10 mouse cellular contexts compared by ENCODE assay signal in genomic region chr19:61199836-61200235, GRCm38 (mm10). TPM values are rescaled to one million over a fixed set of nuclear protein-coding genes. Genes with fewer than 3 reads are reported as not detected.
DNase-seq lines count a peak whose midpoint lies in the region; ATAC-seq and TF ChIP-seq lines count a peak whose summit lies in the region.
"Had no signal": no experiment of that assay in that cellular context is flagged by ENCODE, and none has a peak within 500 bp of the region (broad histone marks: within the 10 kb centered on the region; RNA-seq: fewer than 3 reads in every experiment).

No protein-coding gene starts in this region.

- TF ChIP-seq CTCF in MEL (IDR thresholded peaks at IDR 0.05 in 2 of 3, conservative IDR thresholded peaks at IDR 0.05 in 1 of 3; ENCODE audit: control insufficient read depth in 1 of 3, insufficient read depth in 1 of 3, low read depth in 2 of 3, low read length in 3 of 3, poor library complexity in 1 of 3, severe bottlenecking in 1 of 3): no peak

- H3K4me1 ChIP-seq in MEL (ENCODE audit: control insufficient read depth in 1 of 2, insufficient read depth in 2 of 2, low read length in 2 of 2): peaks cover 0 to 8% of the 10 kb centered on the region in 2 experiments; a peak in 2 of 4 replicates
- no peaks in the 10 kb centered on the region for H3K4me1 ChIP-seq in hindbrain, embryonic 13.5 days (replicated peaks)

- WGBS in hindbrain, embryonic 13.5 days: 23% methylated on average over 10 of the region's 10 CpGs

- no peak overlapping the region for H3K9ac ChIP-seq in MEL (ENCODE audit: control insufficient read depth, low read depth, low read length, poor library complexity, severe bottlenecking)
- no peak overlapping the region for H3K9ac ChIP-seq in hindbrain, embryonic 13.5 days

- no peak overlapping the region for H3K4me3 ChIP-seq in MEL (ENCODE audit: control insufficient read depth in 1 of 2, insufficient read depth in 1 of 2, low read depth in 2 of 2, low read length in 2 of 2)
- H3K4me3 ChIP-seq in hindbrain, embryonic 13.5 days: no peak overlapping the region

- no peak overlapping the region for H3K4me2 ChIP-seq in hindbrain, embryonic 13.5 days

- H3K27ac ChIP-seq in MEL (ENCODE audit: control insufficient read depth, low read depth, low read length): no peak overlapping the region
- H3K27ac ChIP-seq in hindbrain, embryonic 13.5 days: no peak overlapping the region

- H3K36me3 ChIP-seq in MEL (ENCODE audit: control insufficient read depth in 1 of 2, insufficient read depth in 2 of 2, low read length in 2 of 2): no peaks in the 10 kb centered on the region
- H3K36me3 ChIP-seq in hindbrain, embryonic 13.5 days: no peaks in the 10 kb centered on the region
- H3K36me3 ChIP-seq: G1E had no signal

- peak; percentile 9 for DNase-seq in cerebellum, adult 8-10 months
- DNase-seq in cerebellum, adult 9-10 months: no peak
- peak; percentile 7 to 24 for DNase-seq in left cerebral cortex, adult 18-20 months (ENCODE audit: low spot score in 2 of 2)
- DNase-seq in left cerebral cortex, postnatal 4 days: no peak
- peak; percentile 71 for DNase-seq in MEL (ENCODE audit: low read depth, low spot score)
- DNase-seq in heart, postnatal 10 days: peak; percentile 56 to 60
- DNase-seq in lung, postnatal 36 days: peak; percentile 15

- no peaks in the 10 kb centered on the region for H3K9me3 ChIP-seq in MEL (replicated peaks; ENCODE audit: insufficient read depth, low read length)
- H3K9me3 ChIP-seq in hindbrain, embryonic 13.5 days: no peaks in the 10 kb centered on the region
- H3K9me3 ChIP-seq: G1E had no signal

- H3K27me3 ChIP-seq in MEL (ENCODE audit: control insufficient read depth in 1 of 2, insufficient read depth in 2 of 2, low read length in 2 of 2): no peaks in the 10 kb centered on the region
- H3K27me3 ChIP-seq in hindbrain, embryonic 13.5 days: no peaks in the 10 kb centered on the region

- TF ChIP-seq RAD21 in MEL (IDR thresholded peaks at IDR 0.05; ENCODE audit: low read depth, low read length): no peak

- H3K79me2 ChIP-seq in MEL (ENCODE audit: control insufficient read depth, insufficient read depth, low read length, poor library complexity): no peaks in the 10 kb centered on the region

- TF ChIP-seq POLR2A in MEL (IDR thresholded peaks at IDR 0.05; ENCODE audit: control insufficient read depth in 1 of 2, insufficient read depth in 1 of 2, low read depth in 1 of 2, low read length in 2 of 2, poor library complexity in 1 of 2): no peak

- TF ChIP-seq EP300 in MEL (IDR thresholded peaks at IDR 0.05; ENCODE audit: low read depth in 1 of 2, low read length in 2 of 2): no peak

- intact Hi-C loops in left cerebral cortex, postnatal 4 days (cut with DNase I): loop anchor here (2.0 kb wide), 1 partner anchor 67 kb away; no protein-coding TSS in a partner anchor
- intact Hi-C loops in heart, postnatal 10 days (cut with DNase I): loop anchor here (1.0 to 2.0 kb wide), 2 partner anchors 25 to 66 kb away; no protein-coding TSS in a partner anchor

- ATAC-seq in hindbrain, embryonic 13.5 days (ENCODE audit: low FRiP score): no peak

TF ChIP-seq in MEL, 35 proteins besides CTCF, POLR2A, EP300 and RAD21:
- no peak for TF ChIP-seq MAFK (IDR thresholded peaks at IDR 0.05; ENCODE audit: borderline replicate concordance, low read depth, low read length)
- TF ChIP-seq RCOR1 (IDR thresholded peaks at IDR 0.05; ENCODE audit: low read depth, low read length): no peak
- TF ChIP-seq TAL1 (IDR thresholded peaks at IDR 0.05; ENCODE audit: low read length): no peak
- no peak for TF ChIP-seq POLR2AphosphoS2 (IDR thresholded peaks at IDR 0.05; ENCODE audit: low read length)
- TF ChIP-seq CHD2 (IDR thresholded peaks at IDR 0.05; ENCODE audit: low read length): no peak
- TF ChIP-seq MAX (IDR thresholded peaks at IDR 0.05; ENCODE audit: low read length): no peak
- no peak; the same call in 1 of the 2 replicates for TF ChIP-seq BHLHE40 (IDR thresholded peaks at IDR 0.05; ENCODE audit: borderline replicate concordance, low read depth, low read length)
- TF ChIP-seq MEF2A (IDR thresholded peaks at IDR 0.05; ENCODE audit: extremely low read depth, insufficient replicate concordance, low read depth, low read length, poor library complexity, severe bottlenecking): no peak
- TF ChIP-seq ZKSCAN1 (IDR thresholded peaks at IDR 0.05; ENCODE audit: low read depth, low read length): no peak
- no peak for TF ChIP-seq HCFC1 (IDR thresholded peaks at IDR 0.05; ENCODE audit: low read depth, low read length)
- no peak for TF ChIP-seq GABPA (IDR thresholded peaks at IDR 0.05; ENCODE audit: low read depth, low read length)
- TF ChIP-seq SMC3 (IDR thresholded peaks at IDR 0.05; ENCODE audit: low read depth, low read length): no peak
- no peak for TF ChIP-seq GATA1 (IDR thresholded peaks at IDR 0.05; ENCODE audit: low read depth, low read length)
- no peak for TF ChIP-seq ZNF384 (IDR thresholded peaks at IDR 0.05; ENCODE audit: low read depth, low read length)
- no peak for TF ChIP-seq USF1 (IDR thresholded peaks at IDR 0.05; ENCODE audit: low read depth, low read length)

RNA-seq across cellular contexts. Expression of gene Gm6020, which starts 16.1 kb away (rescaled TPM):
- not detected for total RNA-seq in left cerebral cortex, adult 18-20 months (2021)
- not detected for total RNA-seq in left cerebral cortex, postnatal 4 days (2021)
- total RNA-seq in MEL (2012; rRNA removed): not detected in 2 replicates
- polyA plus RNA-seq in MEL (2012; ENCODE audit: insufficient read depth in 1 of 2, insufficient read length in 2 of 2, low read depth in 1 of 2, low replicate concordance in 2 of 2, missing spikeins in 1 of 2): not detected
- total RNA-seq in heart, postnatal 10 days (2021): not detected
- polyA plus RNA-seq in hindbrain, embryonic 13.5 days (2015; fragmentation: Nextera tagmentation; extraction: Ambion mirVana): not detected in 2 replicates
- total RNA-seq: G1E had no signal
- polyA plus RNA-seq: G1E; liver, embryonic 16.5 days had no signal

RNA-seq across cellular contexts. Expression of gene Gm7102, which starts 23.7 kb away (rescaled TPM):
- not detected for total RNA-seq in left cerebral cortex, adult 18-20 months (2021)
- total RNA-seq in left cerebral cortex, postnatal 4 days (2021): under 1 TPM; 0.36 to 0.64 TPM
- not detected in 2 replicates for total RNA-seq in MEL (2012; rRNA removed)
- 1 to 10 TPM in 1 of 2 experiments, not detected in 1; 1.9 TPM for polyA plus RNA-seq in MEL (2012; ENCODE audit: insufficient read depth in 1 of 2, insufficient read length in 2 of 2, low read depth in 1 of 2, low replicate concordance in 2 of 2, missing spikeins in 1 of 2)
- total RNA-seq in heart, postnatal 10 days (2021): under 1 TPM; 0.22 to 0.26 TPM
- 0.12 TPM in 1 of 2 replicates, not detected in the other for polyA plus RNA-seq in hindbrain, embryonic 13.5 days (2015; fragmentation: Nextera tagmentation; extraction: Ambion mirVana)

RNA-seq across cellular contexts. Expression of gene Csf2ra, which starts 28.4 kb away (rescaled TPM):
- total RNA-seq in left cerebral cortex, adult 18-20 months (2021): 10 to 100 TPM; 30.1 to 34.8 TPM
- total RNA-seq in left cerebral cortex, postnatal 4 days (2021): 10 to 100 TPM; 55.5 to 58.7 TPM
- not detected in 2 replicates for total RNA-seq in MEL (2012; rRNA removed)
- polyA plus RNA-seq in MEL (2012; ENCODE audit: insufficient read depth in 1 of 2, insufficient read length in 2 of 2, low read depth in 1 of 2, low replicate concordance in 2 of 2, missing spikeins in 1 of 2): not detected
- total RNA-seq in heart, postnatal 10 days (2021): 1 to 10 TPM; 8.9 to 9.7 TPM
- polyA plus RNA-seq in hindbrain, embryonic 13.5 days (2015; fragmentation: Nextera tagmentation; extraction: Ambion mirVana): 48.4 and 56.6 TPM in 2 replicates

RNA-seq across cellular contexts. Expression of gene Zfp950, which starts 59.2 kb away (rescaled TPM):
- 10 to 100 TPM; 36.9 to 44.3 TPM for total RNA-seq in left cerebral cortex, adult 18-20 months (2021)
- 10 to 100 TPM; 33.1 to 44.8 TPM for total RNA-seq in left cerebral cortex, postnatal 4 days (2021)
- 9.9 and 12.1 TPM in 2 replicates for total RNA-seq in MEL (2012; rRNA removed)
- polyA plus RNA-seq in MEL (2012; ENCODE audit: insufficient read depth in 1 of 2, insufficient read length in 2 of 2, low read depth in 1 of 2, low replicate concordance in 2 of 2, missing spikeins in 1 of 2): 100 to 1,000 TPM in 1 of 2 experiments, 1 to 10 TPM in 1; 5.4 to 113 TPM
- 10 to 100 TPM in 1 of 2 experiments, 1 to 10 TPM in 1; 8.5 to 19.5 TPM for total RNA-seq in heart, postnatal 10 days (2021)
- 56.8 and 61.4 TPM in 2 replicates for polyA plus RNA-seq in hindbrain, embryonic 13.5 days (2015; fragmentation: Nextera tagmentation; extraction: Ambion mirVana)

Comparison
In these comparisons a context has a peak if more than half of its experiments do, and no peak if none do; other contexts are left out.
1. DNase-seq: peak in cerebellum, adult 8-10 months (single experiment), left cerebral cortex, adult 18-20 months (2 of 2), MEL (single experiment), heart, postnatal 10 days (2 of 2) and lung, postnatal 36 days (single experiment); none in cerebellum, adult 9-10 months (single experiment) and left cerebral cortex, postnatal 4 days (single experiment).